Mouse (Mus musculus) embryonic fibroblast, embryonic 13.5 days (primary cell): ENCODE measurements around the gene Plcxd1.

Experiments
- CTCF ChIP-seq: IDR thresholded peaks from 2 replicates; pipeline ENCODE4 v1.5.1; 2011; ENCODE audit warnings: mild to moderate bottlenecking, control low read depth, low read length, moderate library complexity, borderline replicate concordance; ENCODE audit not compliant: insufficient read depth
- POLR2A ChIP-seq: IDR thresholded peaks from 2 replicates; pipeline ENCODE4 v1.6.1; 2011; ENCODE audit warnings: low read depth, mild to moderate bottlenecking, control low read depth, low read length, moderate library complexity

DNA sequence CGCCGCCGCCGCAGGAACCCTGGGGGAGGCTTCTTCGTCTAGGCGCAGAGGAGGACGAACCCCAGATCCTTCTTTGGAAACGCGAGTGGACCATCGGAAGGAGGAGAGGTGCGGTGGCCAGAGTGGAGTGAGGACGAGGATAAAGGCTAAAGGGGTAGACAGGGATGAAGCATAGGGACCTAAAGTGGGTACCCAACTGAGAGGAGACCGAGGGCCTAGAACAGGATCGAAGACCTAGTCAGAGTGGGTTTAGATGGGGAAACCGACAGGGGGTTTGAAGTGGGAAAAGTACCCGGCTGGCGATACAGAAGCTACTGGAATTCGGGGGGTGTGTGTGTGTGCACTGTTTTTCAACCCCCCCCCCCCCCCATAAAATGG is 36.3 kb downstream of the Plcxd1 start:
- TF ChIP-seq CTCF (no peak), POLR2A (no peak)
